Mouse (Mus musculus) brain, embryonic 18.5 days (tissue): ENCODE measurements at regions not wholly inside any gene's neighbourhood (a gene's known extent, or its start where the extent isn't known, plus 50 kb on each side); places are given as distances from the start of the nearest gene placed in this dataset.

Source experiments
- DNase-seq: peaks from one replicate; pipeline ENCODE4 v3.0.0-alpha.2; 2012; ENCODE audit warnings: low read depth, low spot score

DNA sequence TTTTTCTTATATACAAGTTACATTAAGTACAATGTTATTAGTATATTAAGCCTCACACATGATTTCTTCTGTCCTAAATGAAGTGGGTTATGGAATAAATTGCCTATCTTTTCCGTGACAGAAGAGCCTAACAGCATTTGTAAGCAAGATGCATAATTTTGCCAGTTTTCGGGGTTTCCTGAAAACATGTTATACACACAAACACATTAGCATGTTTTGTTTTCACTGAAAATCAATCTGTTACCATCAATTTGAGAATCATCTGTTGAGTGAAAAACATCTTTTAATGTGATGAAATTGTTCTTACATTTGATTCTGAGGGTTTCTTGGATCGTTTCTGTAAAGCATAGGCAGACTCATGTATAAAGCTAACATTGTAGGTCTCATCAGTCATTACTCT, 56.7 kb upstream of the Gm20594 start:
- DNase-seq, result peak; percentile 4
